Mouse (Mus musculus) spleen, postnatal 4 days (tissue): ENCODE results near the gene Akr1c13.

ENCODE experiments used
- DNase-seq, 2 experiments: peaks; one replicate each; pipeline ENCODE4 v3.0.0; 2022; ENCODE audit warnings: low spot score in 2 of 2

The Akr1c13 gene

DNA sequence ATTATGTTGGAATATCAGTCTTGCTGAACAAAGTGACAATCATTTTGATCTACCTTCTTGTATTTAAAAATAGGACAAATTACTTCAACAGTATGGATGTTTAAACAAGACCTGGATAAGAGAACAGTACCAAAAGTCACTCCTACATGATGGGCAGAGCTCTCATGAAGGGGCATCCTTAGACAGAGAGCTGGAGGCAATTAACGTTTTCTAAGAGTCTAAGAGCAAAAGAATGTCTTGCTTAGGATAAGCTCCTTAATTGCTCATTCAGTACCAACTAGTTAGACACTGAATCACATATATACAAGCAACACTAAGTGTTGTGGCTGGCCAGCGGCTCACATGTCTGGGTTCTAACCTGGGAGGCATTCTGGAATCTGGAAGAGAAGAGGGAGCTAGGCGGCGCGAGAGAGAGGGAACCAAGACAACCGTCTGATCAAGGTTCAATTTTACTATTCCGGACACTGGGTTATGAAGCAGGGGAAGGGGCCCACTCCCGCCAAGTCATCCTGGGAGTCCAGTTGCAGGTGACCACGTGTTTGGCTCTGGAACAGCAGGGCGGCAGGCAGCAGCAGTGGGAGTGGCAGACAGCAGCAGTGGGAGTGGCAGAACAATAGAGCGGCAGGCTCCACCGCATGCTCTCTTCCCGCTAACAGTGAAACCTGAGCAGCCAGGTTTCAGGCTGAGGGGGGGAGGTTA is 54.1 kb downstream of the Akr1c13 start:
- DNase-seq: no peak

DNA sequence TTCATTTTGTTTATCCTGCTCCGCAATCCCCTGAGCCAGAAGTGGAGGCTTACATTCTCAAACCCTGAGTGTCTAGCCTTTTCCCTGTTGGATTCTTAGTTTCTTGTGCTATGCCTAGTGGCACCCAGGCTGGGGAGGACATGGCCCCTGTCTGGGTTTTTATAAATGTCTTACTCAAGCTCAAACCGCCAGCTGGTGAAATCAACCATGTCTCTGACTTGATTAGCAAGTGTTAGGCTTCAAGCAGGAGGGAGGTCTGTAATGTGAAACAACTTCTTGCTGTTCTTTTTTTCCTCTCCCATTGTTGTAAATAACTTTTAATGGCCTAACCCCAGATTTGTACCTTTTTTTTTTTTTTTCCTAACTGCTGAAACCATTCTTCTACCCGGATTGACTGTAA is 58.4 kb downstream of the Akr1c13 start:
- DNase-seq: no peak
